Mouse (Mus musculus): ENCODE measurements around the gene Fgfr1op2.

DNA sequence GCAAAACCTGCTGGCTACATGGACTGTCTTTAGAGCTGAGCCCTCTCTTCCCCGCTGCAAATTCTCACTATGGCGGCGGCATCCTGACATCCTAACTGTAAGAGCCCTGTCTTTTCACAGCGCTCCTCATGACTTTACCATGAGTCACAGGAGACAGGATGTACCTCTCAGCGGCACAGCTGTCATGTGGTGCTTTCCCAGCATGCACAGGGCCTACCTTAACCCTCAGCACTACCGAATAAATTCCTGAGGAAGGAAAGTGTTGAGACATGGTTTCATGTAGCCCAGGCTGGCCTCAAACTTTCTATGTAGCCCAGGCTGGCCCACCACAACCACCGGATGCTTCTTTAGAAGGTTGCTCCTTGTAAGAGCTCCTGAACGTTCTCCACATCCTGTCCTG lies 38.9 kb downstream of the Fgfr1op2 start:
- TF ChIP-seq TCF12 (IDR thresholded peaks at IDR 0.05; ENCODE audit: low read depth, low read length) (no peak), CTCF (conservative IDR thresholded peaks at IDR 0.05 in 1 of 2, IDR thresholded peaks at IDR 0.05 in 1 of 2; ENCODE audit: low read depth in 2 of 2, low read length in 2 of 2) (no peak), POLR2A (IDR thresholded peaks at IDR 0.05; ENCODE audit: low read depth, low read length) (no peak), BHLHE40 (IDR thresholded peaks at IDR 0.05; ENCODE audit: low read depth, low read length) (no peak)

Data from CH12.LX (cell line).